Mouse (Mus musculus): ENCODE measurements around the gene Alg12.

- TF ChIP-seq FLI1 (IDR thresholded peaks at IDR 0.05; ENCODE audit: low read length) (no peak), GATA1 (IDR thresholded peaks at IDR 0.05; ENCODE audit: borderline replicate concordance, low read length) (no peak)
Observed at GRCm38 (mm10) chr15:88851507-88852149, 32.5 kb upstream of the Alg12 start.
